Mouse (Mus musculus) thymus, postnatal 36 days (tissue): ENCODE data around the gene Larp1.

Experiments
- DNase-seq, 2 experiments: peaks; one replicate each; pipeline ENCODE4 v3.0.0; 2022; ENCODE audit warnings: mixed read lengths in 2 of 2

The Larp1 gene

GRCm38 (mm10) chr11:58102146-58102545 is 93.3 kb downstream of the Larp1 start:
- peak; percentile 35 to 52 for DNase-seq

DNA sequence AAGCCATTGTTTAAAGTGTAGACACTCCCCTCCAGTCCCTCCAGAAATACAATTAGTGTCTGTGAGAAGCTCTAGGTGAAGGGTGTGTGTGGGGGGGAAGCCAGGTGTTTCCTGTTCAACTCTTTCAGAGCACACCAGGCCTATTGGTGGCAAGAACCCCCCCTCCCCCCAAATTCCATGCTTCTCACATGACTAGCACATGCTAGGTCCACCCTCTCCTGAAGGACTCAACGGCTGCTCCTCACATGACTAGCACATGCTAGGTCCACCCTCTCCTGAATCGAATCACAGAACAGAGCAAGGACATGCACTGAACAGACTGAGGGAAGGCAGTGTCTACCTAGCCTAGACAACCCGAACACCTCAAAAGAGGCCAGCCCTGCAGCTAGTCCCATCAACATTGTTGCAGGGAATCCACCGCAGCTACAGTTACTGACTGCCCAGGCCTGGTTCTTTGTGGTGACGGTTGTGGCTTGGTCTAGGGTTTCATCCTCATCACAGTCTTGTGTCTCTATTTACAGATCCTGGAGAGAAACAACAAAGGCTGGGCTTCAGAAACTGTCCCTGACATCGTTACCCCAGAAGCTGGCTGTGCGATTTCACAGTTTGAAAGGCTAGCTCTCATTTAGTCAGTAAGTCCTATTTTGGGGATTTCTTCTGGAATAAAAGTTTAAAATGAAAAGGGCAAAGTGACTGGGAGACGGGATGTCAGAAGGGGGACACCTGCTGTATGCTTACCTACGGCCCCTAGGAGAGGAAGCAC is 93.9 kb downstream of the Larp1 start:
- peak; percentile 72 to 85 for DNase-seq

- peak; percentile 63 to 78 for DNase-seq
These were observed 94.4 kb downstream of the Larp1 start for GRCm38 (mm10) chr11:58103344-58103653.

- DNase-seq: peak; percentile 99
These were observed 94.9 kb downstream of the Larp1 start, which contains the start of gene Cnot8 for GRCm38 (mm10) chr11:58103697-58104306. Gene Cnot8 (plus strand): TSS chr11:58104153.

GRCm38 (mm10) chr11:58104351-58104791 is 95.5 kb downstream of the Larp1 start:
- DNase-seq: peak in 1 of 2 experiments; percentile 56

GRCm38 (mm10) chr11:58107009-58107408 is 98.1 kb downstream of the Larp1 start:
- DNase-seq: no peak

- no peak for DNase-seq
These were observed 98.9 kb downstream of the Larp1 start for GRCm38 (mm10) chr11:58107664-58108337.
